Mouse (Mus musculus): ENCODE measurements around the gene Mrnip.

Mrnip gene

GRCm38 (mm10) chr11:50201590-50201989, 27.3 kb downstream of the Mrnip start:
- in situ Hi-C loops (cut with MboI, MseI): no loop called here

- in situ Hi-C loops (cut with MboI, MseI): no loop called here
Measured at GRCm38 (mm10) chr11:50203302-50203827, 29.1 kb downstream of the Mrnip start.

GRCm38 (mm10) chr11:50205434-50205833, 31.2 kb downstream of the Mrnip start:
- in situ Hi-C loops (cut with MboI, MseI): no loop called here

- in situ Hi-C loops (cut with MboI, MseI): no loop called here
Measured at GRCm38 (mm10) chr11:50206037-50206436, 31.8 kb downstream of the Mrnip start.

GRCm38 (mm10) chr11:50207344-50207743, 33.1 kb downstream of the Mrnip start:
- in situ Hi-C loops (cut with MboI, MseI): no loop called here

GRCm38 (mm10) chr11:50208039-50208438, 33.8 kb downstream of the Mrnip start:
- in situ Hi-C loops (cut with MboI, MseI): no loop called here

GRCm38 (mm10) chr11:50210101-50210504, 35.9 kb downstream of the Mrnip start:
- in situ Hi-C loops (cut with MboI, MseI): no loop called here

GRCm38 (mm10) chr11:50210505-50211151, 36.4 kb downstream of the Mrnip start, which contains the start of the genes Sqstm1 and Mgat4b:
Sqstm1 (minus strand) TSS chr11:50210827.
Mgat4b (plus strand) TSS chr11:50210890.
- in situ Hi-C loops (cut with MboI, MseI): no loop called here

- in situ Hi-C loops (cut with MboI, MseI): no loop called here
Measured at GRCm38 (mm10) chr11:50211322-50212059, 37.2 kb downstream of the Mrnip start.

GRCm38 (mm10) chr11:50212060-50212739, 38.0 kb downstream of the Mrnip start:
- in situ Hi-C loops (cut with MboI, MseI): no loop called here

GRCm38 (mm10) chr11:50212848-50213758, 38.9 kb downstream of the Mrnip start:
- in situ Hi-C loops (cut with MboI, MseI): no loop called here

GRCm38 (mm10) chr11:50214631-50215030, 40.4 kb downstream of the Mrnip start:
- in situ Hi-C loops (cut with MboI, MseI): no loop called here

GRCm38 (mm10) chr11:50215633-50216032, 41.4 kb downstream of the Mrnip start:
- in situ Hi-C loops (cut with MboI, MseI): no loop called here

- in situ Hi-C loops (cut with MboI, MseI): no loop called here
Measured at GRCm38 (mm10) chr11:50216724-50217366, 42.6 kb downstream of the Mrnip start.

GRCm38 (mm10) chr11:50217811-50218210, 43.6 kb downstream of the Mrnip start:
- in situ Hi-C loops (cut with MboI, MseI): no loop called here

GRCm38 (mm10) chr11:50219833-50220232, 45.6 kb downstream of the Mrnip start:
- in situ Hi-C loops (cut with MboI, MseI): loop anchor here (10.0 kb wide), 1 partner anchor 1385 kb away; the partner anchor contains the start of gene Hnrnpab

- in situ Hi-C loops (cut with MboI, MseI): loop anchor here (10.0 kb wide), 1 partner anchor 1382 kb away; the partner anchor contains the start of gene Hnrnpab
Measured at GRCm38 (mm10) chr11:50222559-50223276, 48.5 kb downstream of the Mrnip start.

- in situ Hi-C loops (cut with MboI, MseI): loop anchor here (10.0 kb wide), 1 partner anchor 1381 kb away; the partner anchor contains the start of gene Hnrnpab
Measured at GRCm38 (mm10) chr11:50223783-50224662, 49.8 kb downstream of the Mrnip start.

Measured in T-helper 2 cell (primary cell).